Mouse (Mus musculus): ENCODE results near the gene Olig3.

GRCm38 (mm10) chr10:19375838-19376237 lies 19.5 kb downstream of the Olig3 start:
- TF ChIP-seq CTCF (IDR thresholded peaks at IDR 0.05; ENCODE audit: control insufficient read depth, insufficient read depth, insufficient replicate concordance, low read depth, low read length) = no peak
- no peak for TF ChIP-seq POLR2A (IDR thresholded peaks at IDR 0.05; ENCODE audit: control insufficient read depth, low read depth, low read length)
